ENCODE assay signal across 37 mouse cellular contexts in genomic region chr10:118445021-118445420, GRCm38 (mm10). TPM values are rescaled to one million over a fixed set of nuclear protein-coding genes. Genes with fewer than 3 reads are reported as not detected.
"Had no signal": no experiment of that assay in that cellular context is flagged by ENCODE, and none has a peak within 500 bp of the region (broad histone marks: within the 10 kb centered on the region; RNA-seq: fewer than 3 reads in every experiment).

No protein-coding gene starts in this region.

- H3K27me3 ChIP-seq: hindbrain, embryonic 13.5 days; hindbrain, embryonic 15.5 days; kidney, embryonic 15.5 days; limb, embryonic 13.5 days; limb, embryonic 15.5 days; liver, embryonic 12.5 days had no signal

- H3K4me2 ChIP-seq: hindbrain, embryonic 13.5 days; hindbrain, embryonic 15.5 days; kidney, embryonic 15.5 days; limb, embryonic 13.5 days; limb, embryonic 15.5 days; liver, embryonic 12.5 days had no signal

- H3K27ac ChIP-seq: gastrocnemius, adult 2 months; hindbrain, embryonic 13.5 days; hindbrain, embryonic 15.5 days; hindbrain, postnatal 0 days; kidney, embryonic 15.5 days; kidney, postnatal 0 days; limb, embryonic 13.5 days; limb, embryonic 15.5 days; liver, embryonic 12.5 days; liver, embryonic 14.5 days had no signal

- H3K9me3 ChIP-seq: hindbrain, embryonic 13.5 days; hindbrain, embryonic 15.5 days; kidney, embryonic 15.5 days; limb, embryonic 13.5 days; limb, embryonic 15.5 days; liver, embryonic 12.5 days had no signal

- DNase-seq: gastrocnemius, adult 2 months; gastrocnemius, postnatal 10 days; gastrocnemius, postnatal 25 days; kidney, adult 11 months; kidney, adult 2 months; kidney, adult 9 months; kidney, postnatal 14 days; kidney, postnatal 36 days; layer of hippocampus, adult 9-11 months; layer of hippocampus, postnatal 36 days; left cerebral cortex, postnatal 4 days had no signal

- ATAC-seq: hindbrain, postnatal 0 days; intestine, embryonic 16.5 days; liver, embryonic 12.5 days had no signal

- H3K4me3 ChIP-seq: gastrocnemius, adult 2 months; hindbrain, embryonic 13.5 days; hindbrain, embryonic 15.5 days; kidney, embryonic 15.5 days; limb, embryonic 13.5 days; limb, embryonic 15.5 days; liver, embryonic 12.5 days had no signal

- H3K36me3 ChIP-seq: hindbrain, embryonic 13.5 days; hindbrain, embryonic 15.5 days; kidney, embryonic 15.5 days; limb, embryonic 13.5 days; limb, embryonic 15.5 days; liver, embryonic 12.5 days had no signal

- H3K9ac ChIP-seq: hindbrain, embryonic 13.5 days; hindbrain, embryonic 15.5 days; kidney, embryonic 15.5 days; limb, embryonic 13.5 days; limb, embryonic 15.5 days; liver, embryonic 12.5 days; liver, embryonic 14.5 days had no signal

- H3K4me1 ChIP-seq: hindbrain, embryonic 13.5 days; hindbrain, embryonic 15.5 days; kidney, embryonic 15.5 days; limb, embryonic 13.5 days; limb, embryonic 15.5 days; liver, embryonic 12.5 days had no signal

RNA-seq across cellular contexts. Expression of gene Ifng, which starts 4.2 kb away (rescaled TPM):
- total RNA-seq: gastrocnemius, adult 2 months; gastrocnemius, postnatal 10 days; gastrocnemius, postnatal 25 days; gastrocnemius, postnatal 4 days; granulocyte monocyte progenitor cell, adult 5-6 weeks; layer of hippocampus, adult 18-20 months; layer of hippocampus, adult 8-10 months; layer of hippocampus, postnatal 14 days; layer of hippocampus, postnatal 36 days; left cerebral cortex, adult 18-20 months; left cerebral cortex, adult 8-10 months; left cerebral cortex, postnatal 10 days; left cerebral cortex, postnatal 25 days; left cerebral cortex, postnatal 4 days; liver, adult 2 months had no signal
- polyA plus RNA-seq: heart, embryonic 14.5 days; heart, embryonic 16.5 days; hindbrain, embryonic 11.5 days; hindbrain, embryonic 13.5 days; hindbrain, embryonic 15.5 days; hindbrain, postnatal 0 days; intestine, embryonic 14.5 days; intestine, embryonic 16.5 days; kidney, adult 2 months; kidney, embryonic 15.5 days; kidney, postnatal 0 days; limb, embryonic 11.5 days; limb, embryonic 13.5 days; limb, embryonic 15.5 days; liver, embryonic 12.5 days; liver, embryonic 14.5 days; liver, embryonic 16.5 days had no signal
